Mouse (Mus musculus): Measurements from ENCODE around the gene Zbtb16. TPM values are rescaled to one million over a fixed set of nuclear protein-coding genes. Genes with fewer than 3 reads are reported as not detected.

Zbtb16 gene
- polyA plus RNA-seq, 1 experiment: not detected

GRCm38 (mm10) chr9:48661225-48662023 is 174.6 kb downstream of the Zbtb16 start:
- no peak overlapping the region for H3K27ac ChIP-seq (ENCODE audit: insufficient read depth, low read length)
- H3K4me1 ChIP-seq (ENCODE audit: control insufficient read depth, insufficient read depth, low read length): no peaks in the 10 kb centered on the region
- H3K4me3 ChIP-seq (ENCODE audit: insufficient read depth, low read length): no peak overlapping the region
- TF ChIP-seq CTCF (IDR thresholded peaks at IDR 0.05; ENCODE audit: borderline replicate concordance, insufficient read depth, low read length) (no peak), POLR2A (IDR thresholded peaks at IDR 0.05; ENCODE audit: low read depth, low read length) (no peak)

- no peak for TF ChIP-seq POLR2A (IDR thresholded peaks at IDR 0.05; ENCODE audit: low read depth, low read length)
- no peak for TF ChIP-seq CTCF (IDR thresholded peaks at IDR 0.05; ENCODE audit: borderline replicate concordance, insufficient read depth, low read length)
- Histone ChIP-seq H3K27ac (ENCODE audit: insufficient read depth, low read length) (no peak overlapping the region), H3K4me1 (ENCODE audit: control insufficient read depth, insufficient read depth, low read length) (no peaks in the 10 kb centered on the region), H3K4me3 (ENCODE audit: insufficient read depth, low read length) (no peak overlapping the region)
These were observed 180.4 kb downstream of the Zbtb16 start for GRCm38 (mm10) chr9:48655525-48656169.

GRCm38 (mm10) chr9:48654730-48655129 is 181.3 kb downstream of the Zbtb16 start:
- no peaks in the 10 kb centered on the region for H3K4me1 ChIP-seq (ENCODE audit: control insufficient read depth, insufficient read depth, low read length)
- H3K27ac ChIP-seq (ENCODE audit: insufficient read depth, low read length): no peak overlapping the region

GRCm38 (mm10) chr9:48653399-48654070 is 182.5 kb downstream of the Zbtb16 start:
- no peak for TF ChIP-seq POLR2A (IDR thresholded peaks at IDR 0.05; ENCODE audit: low read depth, low read length)
- TF ChIP-seq CTCF (IDR thresholded peaks at IDR 0.05; ENCODE audit: borderline replicate concordance, insufficient read depth, low read length): no peak
- Histone ChIP-seq H3K4me3 (ENCODE audit: insufficient read depth, low read length) (no peak overlapping the region), H3K27ac (ENCODE audit: insufficient read depth, low read length) (no peak overlapping the region), H3K4me1 (ENCODE audit: control insufficient read depth, insufficient read depth, low read length) (no peaks in the 10 kb centered on the region)

More at GRCm38 (mm10) chr9:48654730-48655129, 181.3 kb downstream of the Zbtb16 start:
- no peak overlapping the region for H3K4me3 ChIP-seq (ENCODE audit: insufficient read depth, low read length)
- TF ChIP-seq POLR2A (IDR thresholded peaks at IDR 0.05; ENCODE audit: low read depth, low read length) (no peak), CTCF (IDR thresholded peaks at IDR 0.05; ENCODE audit: borderline replicate concordance, insufficient read depth, low read length) (no peak)

- no peak for TF ChIP-seq CTCF (IDR thresholded peaks at IDR 0.05; ENCODE audit: borderline replicate concordance, insufficient read depth, low read length)
- no peak for TF ChIP-seq POLR2A (IDR thresholded peaks at IDR 0.05; ENCODE audit: low read depth, low read length)
- Histone ChIP-seq H3K4me1 (ENCODE audit: control insufficient read depth, insufficient read depth, low read length) (no peaks in the 10 kb centered on the region), H3K4me3 (ENCODE audit: insufficient read depth, low read length) (no peak overlapping the region), H3K27ac (ENCODE audit: insufficient read depth, low read length) (no peak overlapping the region)
These were observed 184.0 kb downstream of the Zbtb16 start for GRCm38 (mm10) chr9:48652026-48652425.

GRCm38 (mm10) chr9:48650846-48651245 is 185.2 kb downstream of the Zbtb16 start:
- no peaks in the 10 kb centered on the region for H3K4me1 ChIP-seq (ENCODE audit: control insufficient read depth, insufficient read depth, low read length)
- TF ChIP-seq CTCF (IDR thresholded peaks at IDR 0.05; ENCODE audit: borderline replicate concordance, insufficient read depth, low read length): no peak
- TF ChIP-seq POLR2A (IDR thresholded peaks at IDR 0.05; ENCODE audit: low read depth, low read length): no peak
- no peak overlapping the region for H3K4me3 ChIP-seq (ENCODE audit: insufficient read depth, low read length)
- no peak overlapping the region for H3K27ac ChIP-seq (ENCODE audit: insufficient read depth, low read length)

GRCm38 (mm10) chr9:48649851-48650685 is 186.0 kb downstream of the Zbtb16 start:
- Histone ChIP-seq H3K4me1 (ENCODE audit: control insufficient read depth, insufficient read depth, low read length) (no peaks in the 10 kb centered on the region), H3K27ac (ENCODE audit: insufficient read depth, low read length) (no peak overlapping the region), H3K4me3 (ENCODE audit: insufficient read depth, low read length) (no peak overlapping the region)
- TF ChIP-seq POLR2A (IDR thresholded peaks at IDR 0.05; ENCODE audit: low read depth, low read length) (no peak), CTCF (IDR thresholded peaks at IDR 0.05; ENCODE audit: borderline replicate concordance, insufficient read depth, low read length) (no peak)

- no peak overlapping the region for H3K27ac ChIP-seq (ENCODE audit: insufficient read depth, low read length)
- no peak overlapping the region for H3K4me3 ChIP-seq (ENCODE audit: insufficient read depth, low read length)
- no peak for TF ChIP-seq CTCF (IDR thresholded peaks at IDR 0.05; ENCODE audit: borderline replicate concordance, insufficient read depth, low read length)
- TF ChIP-seq POLR2A (IDR thresholded peaks at IDR 0.05; ENCODE audit: low read depth, low read length): no peak
- no peaks in the 10 kb centered on the region for H3K4me1 ChIP-seq (ENCODE audit: control insufficient read depth, insufficient read depth, low read length)
These were observed 186.8 kb downstream of the Zbtb16 start for GRCm38 (mm10) chr9:48649098-48649766.
